Mouse (Mus musculus) embryonic stem cell, embryonic (primary cell): Measurements from ENCODE around the gene Olfr111.
"Not testable (repeated sequence)": the region's sequence is repeated elsewhere in the genome, so short reads cannot be mapped to it uniquely, and the experiment has no call there.

Experiments
- CTCF ChIA-PET, 4 experiments: fragments of 300-600 bp in 2 of 4; fragments of 350-600 bp in 2 of 4; sonication (Branson Sonifier 250); formaldehyde crosslinking; loops; one replicate each; lab custom pipeline; 2022; ENCODE audit warnings: inconsistent platforms in 2 of 4; lab: Charles Lee
- POLR2A ChIA-PET, 4 experiments: fragments of 300-600 bp in 2 of 4; fragments of 350-600 bp in 2 of 4; sonication (Branson Sonifier 250); formaldehyde crosslinking; loops; one replicate each; lab custom pipeline; 2022; ENCODE audit warnings: antibody characterized with exemption in 4 of 4, inconsistent platforms in 1 of 4; lab: Charles Lee

The Olfr111 gene

DNA sequence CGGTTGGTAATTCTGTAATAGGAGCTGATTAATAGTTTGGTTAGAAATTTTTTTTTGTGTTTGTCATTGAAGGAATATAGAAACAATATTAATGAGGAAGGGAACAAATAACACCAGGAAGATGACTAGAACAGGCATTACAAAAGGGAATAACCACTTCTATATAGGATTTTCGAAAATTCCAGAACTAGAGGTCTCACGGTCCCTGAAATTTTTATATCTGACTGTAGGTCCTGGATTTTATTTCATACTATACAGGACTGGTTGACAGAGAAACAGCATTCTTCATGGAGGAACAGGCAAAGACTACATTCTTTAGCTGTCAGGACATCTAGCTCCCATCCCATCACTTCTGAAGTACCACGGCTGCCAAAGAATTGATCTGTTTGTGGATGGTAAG is at the start of gene Olfr111:
TSS of gene Olfr111 (plus strand) at position 301 of the 400 bp plus-strand sequence.
- ChIA-PET CTCF (no interaction called here), POLR2A (no interaction called here)

DNA sequence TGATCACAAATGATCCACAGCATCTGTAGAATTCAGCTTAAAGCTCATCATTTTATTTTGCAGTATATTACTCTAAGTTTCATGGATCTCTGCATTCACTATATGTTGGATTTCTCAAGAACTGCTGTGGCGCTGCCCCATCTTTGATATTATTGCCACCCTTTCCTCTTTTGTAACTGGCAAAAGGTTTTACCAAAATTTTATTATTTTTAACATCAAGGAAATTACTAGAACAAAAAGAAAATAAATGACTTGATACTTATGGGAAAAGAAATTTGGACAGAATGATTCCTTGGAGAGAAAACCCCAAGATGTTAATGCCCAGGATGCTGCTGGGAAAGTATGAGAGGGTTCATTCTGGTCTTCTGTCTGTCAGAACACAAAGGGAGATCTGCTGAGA is 49.2 kb upstream of the Olfr111 start, which contains the start of gene Olfr109:
TSS of gene Olfr109 (plus strand) at position 301 of the 400 bp plus-strand sequence.
- ChIA-PET CTCF (no interaction called here), POLR2A (no interaction called here)

DNA sequence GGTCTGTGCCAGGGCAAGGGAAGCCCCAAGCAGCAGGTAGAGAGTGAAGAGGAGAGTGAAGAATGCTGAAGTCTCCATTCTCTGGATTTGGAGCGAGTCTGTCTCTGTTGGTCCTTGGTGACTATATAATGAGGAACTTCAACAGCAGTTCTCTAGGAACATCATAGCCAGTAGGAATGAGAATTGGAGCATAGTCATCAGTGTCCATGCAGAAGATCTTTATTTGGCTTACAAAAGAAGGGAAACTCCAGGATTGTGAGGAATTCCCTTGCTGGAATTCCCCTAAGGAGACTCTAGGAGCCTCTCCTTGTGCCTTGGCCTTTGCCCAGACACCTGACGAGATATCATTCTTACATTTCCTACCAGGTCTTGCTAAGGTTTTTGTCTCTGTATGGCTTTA is 24.4 kb upstream of the Olfr111 start, which contains the start of gene H2-M2:
TSS of gene H2-M2 (minus strand) at position 101 of the 400 bp plus-strand sequence.
- POLR2A ChIA-PET: interaction anchor here in 1 of 4 experiments (0.6 kb wide), 1 partner anchor 66 kb away, joined by 5 read pairs; no protein-coding TSS in a partner anchor
- CTCF ChIA-PET: no interaction called here

- POLR2A ChIA-PET: no interaction called here
- CTCF ChIA-PET: interaction anchor here in 1 of 4 experiments (0.6 kb wide), 1 partner anchor 593 kb away, joined by 3 read pairs; no protein-coding TSS in a partner anchor
Observed at GRCm38 (mm10) chr17:37491930-37492518, 15.8 kb upstream of the Olfr111 start, which contains the start of gene Olfr110. Gene Olfr110, plus strand, starts transcription at chr17:37492468.

- CTCF ChIA-PET, POLR2A ChIA-PET: not testable (repeated sequence)
Observed at GRCm38 (mm10) chr17:37524612-37525011, 16.8 kb downstream of the Olfr111 start.

GRCm38 (mm10) chr17:37525427-37525826 is 17.6 kb downstream of the Olfr111 start:
- POLR2A ChIA-PET, CTCF ChIA-PET: not testable (repeated sequence)

GRCm38 (mm10) chr17:37535173-37535572 is 27.3 kb downstream of the Olfr111 start:
- CTCF ChIA-PET: no interaction called here
- POLR2A ChIA-PET: interaction anchor here in 1 of 4 experiments (0.6 kb wide), 1 partner anchor 672 kb away, joined by 4 read pairs; no protein-coding TSS in a partner anchor

DNA sequence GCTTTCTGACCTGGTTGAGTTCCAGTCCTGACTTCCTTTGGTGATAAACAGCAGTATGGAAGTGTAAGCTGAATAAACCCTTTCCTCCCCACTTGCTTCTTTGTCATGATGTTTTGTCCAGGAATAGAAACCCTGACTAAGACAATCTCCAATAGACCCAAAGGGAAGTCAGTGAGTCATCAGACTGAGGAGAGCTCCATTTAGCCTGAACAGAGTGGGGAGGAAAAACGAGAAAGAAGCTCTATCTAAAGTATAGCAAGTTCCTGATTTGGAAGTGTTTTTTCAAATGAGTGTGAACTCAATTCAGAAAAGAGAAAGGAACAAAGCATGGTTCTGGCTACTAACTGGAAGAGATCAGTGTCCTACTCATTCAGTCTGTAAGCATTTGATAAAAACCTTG is 30.6 kb downstream of the Olfr111 start:
- POLR2A ChIA-PET: interaction anchor here in 1 of 4 experiments (0.7 kb wide), 1 partner anchor 936 kb away, joined by 5 read pairs; no protein-coding TSS in a partner anchor
- CTCF ChIA-PET: not testable (repeated sequence)

DNA sequence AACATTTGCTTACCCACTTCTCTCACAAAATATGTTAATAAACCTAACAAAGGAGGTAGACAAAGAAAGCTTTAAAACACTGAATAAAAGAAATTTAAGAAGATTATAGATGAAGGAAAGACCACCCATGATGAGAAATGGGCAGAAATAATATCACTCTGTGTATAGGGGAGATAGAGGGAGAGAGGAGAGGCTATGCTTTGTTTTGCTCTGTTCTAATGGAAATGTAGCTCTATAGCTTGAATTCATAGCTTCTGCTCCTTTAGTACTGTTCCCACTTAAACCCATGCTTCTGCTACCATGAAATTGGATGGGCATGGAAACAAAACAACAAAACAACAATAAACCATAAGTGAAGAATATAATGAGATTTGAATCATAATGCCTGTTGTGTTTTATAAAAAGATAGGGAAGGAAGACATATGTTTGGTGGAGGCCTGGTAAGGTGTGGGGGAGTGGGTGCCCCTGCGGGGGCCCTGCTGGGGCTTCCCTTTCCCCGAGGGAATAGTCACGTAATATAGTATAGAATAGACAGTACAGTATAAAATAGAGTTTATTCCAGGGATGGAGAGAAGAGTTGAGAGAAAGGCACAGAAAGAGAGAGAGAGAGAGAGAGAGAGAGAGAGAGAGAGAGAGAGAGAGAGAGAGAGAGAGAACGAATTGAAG is 33.8 kb downstream of the Olfr111 start:
- ChIA-PET POLR2A (no interaction called here), CTCF (no interaction called here)

GRCm38 (mm10) chr17:37543800-37544435 is 36.1 kb downstream of the Olfr111 start:
- CTCF ChIA-PET: no interaction called here

DNA sequence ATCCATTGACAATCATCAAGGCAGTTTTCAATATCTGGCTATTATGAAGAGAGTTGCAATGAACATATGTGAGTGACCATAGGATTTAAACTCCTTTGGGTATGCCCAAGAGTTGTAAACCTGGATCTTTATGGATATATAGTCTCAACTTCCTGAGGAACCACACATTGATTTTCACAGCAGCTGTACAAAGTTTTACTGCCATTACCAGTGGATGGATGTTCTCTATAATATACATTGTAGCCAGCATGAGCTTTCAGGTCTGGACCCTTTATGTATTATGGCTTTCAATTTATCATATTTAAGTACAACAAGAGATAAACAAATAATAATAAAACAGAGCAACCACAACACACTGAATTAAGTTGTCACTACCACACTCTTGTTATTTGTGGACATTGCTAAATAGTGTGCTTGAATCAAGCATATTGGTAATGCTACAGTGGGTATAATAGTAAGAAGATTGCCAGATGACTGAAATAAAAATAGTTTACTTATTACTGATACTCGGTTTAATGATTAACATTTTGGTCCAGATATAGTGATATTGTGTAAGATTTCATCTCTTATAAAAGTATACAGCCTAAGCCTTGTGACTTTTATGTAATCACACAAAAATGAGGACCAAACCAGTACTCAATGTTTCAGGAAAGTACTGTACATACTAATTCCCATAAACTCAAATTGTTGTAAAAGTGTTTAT is 51.2 kb downstream of the Olfr111 start:
- ChIA-PET POLR2A (no interaction called here), CTCF (no interaction called here)

More at GRCm38 (mm10) chr17:37543800-37544435, 36.1 kb downstream of the Olfr111 start:
- POLR2A ChIA-PET: no interaction called here

GRCm38 (mm10) chr17:37569351-37569750 is 61.5 kb downstream of the Olfr111 start, which contains the start of gene Olfr112:
Gene Olfr112, minus strand, starts transcription at chr17:37569451.
- ChIA-PET CTCF (no interaction called here), POLR2A (no interaction called here)

DNA sequence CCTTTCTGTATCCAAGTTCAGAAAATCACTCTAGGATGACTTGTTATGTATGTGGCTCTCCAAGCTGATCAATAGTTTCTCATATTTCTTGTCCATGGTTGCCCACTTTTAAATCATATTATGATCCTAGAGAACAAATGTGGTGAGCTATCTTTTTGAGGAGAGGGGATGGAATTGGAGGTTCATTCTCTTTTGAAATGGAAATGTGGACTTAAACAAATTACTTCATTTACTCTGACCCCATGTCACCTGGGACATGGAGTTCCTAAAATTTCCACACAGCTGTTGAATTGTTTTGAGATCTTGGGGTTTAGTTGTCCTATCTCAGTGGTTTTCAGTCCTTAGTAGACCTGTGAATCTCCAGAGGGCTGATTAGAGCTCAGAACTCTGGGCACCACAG is 69.7 kb downstream of the Olfr111 start, which contains the start of gene Olfr113:
TSS of gene Olfr113 (minus strand) at position 101 of the 400 bp plus-strand sequence.
- ChIA-PET CTCF (no interaction called here), POLR2A (no interaction called here)
